Mouse (Mus musculus) gastrocnemius, postnatal 14 days (tissue): ENCODE results near the gene Ankra2. TPM values are rescaled to one million over a fixed set of nuclear protein-coding genes. Genes with fewer than 3 reads are reported as not detected.
A peak's percentile ranks its signal among the peaks of the same experiment; 100 is the strongest.

Source experiments
- DNase-seq: peaks from one replicate; pipeline ENCODE4 v3.0.0; 2021; ENCODE audit warnings: mixed read lengths
- intact Hi-C: fragments of 180-260 bp; cut with DNase I; formaldehyde crosslinking; loops from one replicate; pipeline ENCODE4 v1.15.1; 2025; ENCODE audit warnings: low total_unique reads
- total RNA-seq, 2 experiments: library from RNA; stranded (reverse); gene quantifications; 2 replicates each; pipeline ENCODE4 v1.2.3; 2021

Ankra2 gene
- total RNA-seq, 2 experiments from 2014 or later: 13.4 to 14.2 TPM

GRCm38 (mm10) chr13:98280990-98281650 lies 18.2 kb downstream of the Ankra2 start:
- no peak for DNase-seq
- intact Hi-C loops: no loop called here

GRCm38 (mm10) chr13:98290719-98291118 lies 27.8 kb downstream of the Ankra2 start:
- intact Hi-C loops: no loop called here
- no peak for DNase-seq

GRCm38 (mm10) chr13:98291712-98292111 lies 28.8 kb downstream of the Ankra2 start:
- DNase-seq: no peak
- intact Hi-C loops: no loop called here

DNA sequence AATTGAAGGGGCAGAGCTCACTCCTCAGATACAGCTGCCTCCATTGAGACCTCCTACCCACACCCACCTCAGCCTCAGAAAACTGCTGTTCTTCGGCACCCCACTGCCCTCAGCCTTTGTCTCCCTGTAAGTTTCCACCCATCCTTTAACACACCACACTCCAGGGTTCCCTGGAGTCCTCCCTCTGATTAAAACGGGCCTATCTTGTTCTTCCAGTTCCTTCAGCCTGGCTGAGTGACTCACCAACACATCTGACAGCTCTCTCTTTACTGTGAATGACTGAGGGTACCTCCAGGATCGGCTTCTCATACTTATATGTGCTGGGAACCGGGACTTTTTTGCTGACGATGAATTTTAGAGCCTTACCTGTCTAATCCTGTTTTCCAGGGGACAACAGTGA lies 33.2 kb downstream of the Ankra2 start:
- intact Hi-C loops: no loop called here
- no peak for DNase-seq

GRCm38 (mm10) chr13:98297883-98298482 lies 35.1 kb downstream of the Ankra2 start:
- intact Hi-C loops: no loop called here
- no peak for DNase-seq

DNA sequence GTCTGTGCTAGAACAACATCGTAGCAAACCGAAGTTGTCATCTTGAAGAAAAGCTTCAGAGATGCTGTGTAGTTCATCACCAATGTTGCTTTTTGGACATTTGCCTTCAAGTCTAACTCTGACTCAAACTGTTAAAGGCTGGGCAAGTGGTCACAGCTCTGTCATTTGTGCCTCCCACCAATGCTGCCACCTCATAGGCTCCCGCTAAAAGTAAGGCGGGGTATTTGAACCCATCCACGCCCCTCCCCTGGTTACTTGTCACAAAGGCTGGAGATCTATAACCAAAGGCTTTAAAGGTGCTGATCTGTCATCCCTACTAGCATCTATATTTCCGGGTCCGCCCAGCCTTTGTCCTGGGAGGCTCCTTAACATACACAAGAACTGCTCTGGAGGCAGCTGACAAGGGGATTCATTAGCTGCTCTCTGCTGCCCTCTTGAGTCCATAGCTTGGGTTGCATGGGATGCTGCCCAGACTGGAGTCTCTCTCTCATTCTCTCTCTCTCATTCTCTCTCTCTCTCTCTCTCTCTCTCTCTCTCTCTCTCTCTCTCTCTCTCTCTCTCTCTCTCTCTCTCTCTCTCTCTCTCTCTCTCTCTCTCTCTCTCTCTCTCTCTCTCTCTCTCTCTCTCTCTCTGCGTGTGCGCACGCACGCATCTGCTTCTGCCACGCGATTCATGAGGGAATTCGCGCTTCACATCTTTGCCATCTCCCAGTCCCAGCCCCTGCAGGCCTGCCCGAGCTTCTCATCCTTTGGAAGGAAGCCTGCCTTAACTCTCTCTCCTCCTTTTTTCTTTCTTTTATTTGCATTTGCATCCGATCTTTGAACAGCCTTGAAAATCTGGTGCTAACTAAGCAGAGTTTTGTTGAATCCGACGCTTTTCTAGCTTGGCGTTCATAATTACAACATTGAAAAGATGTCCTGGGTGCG lies 36.2 kb downstream of the Ankra2 start:
- intact Hi-C loops: no loop called here
- DNase-seq: peak; percentile 54

GRCm38 (mm10) chr13:98305257-98305656 lies 42.4 kb downstream of the Ankra2 start:
- no peak for DNase-seq
- intact Hi-C loops: no loop called here

GRCm38 (mm10) chr13:98306393-98306792 lies 43.5 kb downstream of the Ankra2 start:
- no peak for DNase-seq
- intact Hi-C loops: no loop called here

DNA sequence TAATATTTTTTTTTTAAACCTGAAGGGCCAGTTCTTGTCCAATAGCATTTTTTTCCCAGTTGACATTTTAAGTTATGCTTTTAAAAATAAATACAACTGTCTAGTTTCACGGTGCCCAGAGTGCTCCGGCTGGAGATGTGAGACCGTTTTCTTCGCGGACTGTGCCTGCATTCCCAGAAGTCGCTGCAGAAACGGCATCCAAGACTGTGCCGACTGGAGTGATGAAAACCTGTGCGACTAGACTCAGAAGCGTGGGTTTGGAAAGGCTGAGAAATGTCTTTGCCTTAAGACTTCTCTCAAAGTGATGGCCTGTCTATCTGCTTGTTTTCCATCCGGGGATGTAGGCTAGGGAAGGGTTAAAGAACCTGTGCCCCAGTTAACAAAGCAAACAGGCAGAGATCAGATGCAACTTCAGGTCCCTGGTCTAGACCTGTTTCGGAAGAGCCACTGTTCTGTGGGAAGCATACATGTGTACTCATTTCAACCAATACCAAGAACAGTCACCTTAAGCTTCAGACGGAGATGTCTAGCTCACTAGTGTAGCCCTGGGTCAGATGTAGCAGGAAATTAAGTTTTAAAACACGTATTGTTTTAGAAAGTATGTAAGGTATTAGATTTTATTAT lies 44.1 kb downstream of the Ankra2 start:
- intact Hi-C loops: no loop called here
- DNase-seq: no peak

DNA sequence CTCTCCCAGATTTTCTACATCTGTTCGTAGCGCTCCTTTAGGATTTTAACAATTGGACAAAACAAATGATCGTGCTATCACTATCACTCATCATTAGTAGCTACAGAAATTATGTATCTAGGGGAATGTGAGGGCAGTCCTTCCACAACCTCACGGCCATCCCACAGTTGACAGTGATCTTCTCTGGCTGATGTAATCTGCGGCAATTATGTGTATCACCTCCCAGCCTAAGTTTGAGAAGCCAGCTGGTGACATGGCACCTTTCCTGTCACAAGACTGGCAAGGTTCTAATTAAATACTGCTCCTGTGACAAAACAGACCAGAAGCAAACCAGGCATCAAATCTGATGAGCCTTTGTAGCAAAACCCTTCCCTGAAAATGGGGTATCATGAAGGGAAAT lies 45.1 kb downstream of the Ankra2 start:
- intact Hi-C loops: no loop called here
- DNase-seq: no peak

DNA sequence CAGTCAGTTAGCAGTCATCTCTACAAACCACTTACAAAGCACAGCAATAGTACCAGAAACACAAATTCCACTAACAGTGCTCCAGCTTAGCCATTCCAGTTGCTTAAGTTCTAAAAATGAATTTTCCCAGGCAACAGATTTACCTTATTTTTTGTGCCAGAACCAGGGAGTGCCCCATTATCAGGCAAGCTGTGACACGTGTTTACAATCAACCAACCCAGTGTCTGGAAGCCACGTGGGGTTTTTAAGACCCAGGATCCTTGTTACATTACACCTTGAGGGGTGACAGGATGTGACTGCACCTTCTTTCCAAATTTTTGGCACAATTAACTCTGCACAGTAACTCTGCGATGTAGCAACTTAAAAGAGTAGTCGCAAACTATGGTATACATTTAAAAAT lies 45.9 kb downstream of the Ankra2 start:
- intact Hi-C loops: no loop called here
- no peak for DNase-seq

DNA sequence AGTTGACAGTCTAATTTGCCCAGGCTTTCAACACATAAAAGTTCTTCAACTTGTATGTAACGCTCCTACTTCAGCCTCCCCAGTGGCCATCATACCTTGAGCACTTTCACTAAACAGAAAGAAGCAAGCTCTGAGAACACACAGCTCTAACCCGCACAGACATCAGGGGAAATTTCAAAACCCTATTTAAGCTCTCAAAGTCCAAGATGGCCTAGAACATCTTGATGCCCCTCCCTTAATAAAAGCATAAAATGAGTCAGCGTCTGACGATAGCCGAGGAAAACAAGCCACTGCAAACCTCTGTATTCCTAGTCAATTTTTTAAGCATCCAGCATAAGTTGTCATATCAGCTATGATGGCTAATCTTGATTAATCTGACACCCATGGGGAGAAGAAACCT lies 48.7 kb downstream of the Ankra2 start:
- no peak for DNase-seq
- intact Hi-C loops: no loop called here

DNA sequence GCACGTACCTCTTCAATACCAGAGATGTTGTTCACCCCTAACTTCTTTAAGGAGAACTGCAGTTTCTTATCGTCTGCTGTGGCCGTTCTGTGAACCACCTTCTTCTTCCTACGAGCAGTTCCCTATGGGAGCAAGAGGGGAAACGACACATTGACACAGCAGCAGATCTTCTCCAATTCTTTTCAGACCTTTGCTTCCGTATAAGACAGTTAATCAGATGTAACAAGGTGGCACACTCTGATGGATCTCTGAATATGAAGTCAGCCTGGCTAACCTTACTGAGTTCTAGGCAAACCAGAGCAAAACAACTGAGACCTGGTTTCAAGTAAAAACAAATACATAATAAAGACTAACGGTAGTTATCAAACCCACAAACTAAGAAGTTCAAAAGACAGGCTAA lies 50.8 kb downstream of the Ankra2 start:
- DNase-seq: no peak
- intact Hi-C loops: no loop called here

GRCm38 (mm10) chr13:98315124-98315523 lies 52.2 kb downstream of the Ankra2 start:
- DNase-seq: no peak
- intact Hi-C loops: no loop called here

DNA sequence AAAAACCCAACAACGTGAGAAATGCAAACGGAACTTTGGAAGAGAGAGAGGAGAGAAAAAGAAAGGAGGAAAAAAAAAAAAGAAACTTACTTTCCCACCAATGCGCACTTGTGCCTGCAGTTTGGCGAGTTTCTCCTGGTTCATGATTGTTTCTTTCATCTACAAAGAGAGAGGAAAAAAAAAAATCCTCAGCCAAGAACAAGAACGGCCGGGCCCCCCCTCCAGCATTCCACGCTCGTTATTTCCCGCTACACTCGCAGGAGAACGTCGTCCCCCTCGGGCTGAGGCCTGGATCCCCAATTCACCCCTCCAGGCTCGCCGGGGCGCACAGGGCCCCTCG lies 53.2 kb downstream of the Ankra2 start:
- intact Hi-C loops: no loop called here
- DNase-seq: no peak

DNA sequence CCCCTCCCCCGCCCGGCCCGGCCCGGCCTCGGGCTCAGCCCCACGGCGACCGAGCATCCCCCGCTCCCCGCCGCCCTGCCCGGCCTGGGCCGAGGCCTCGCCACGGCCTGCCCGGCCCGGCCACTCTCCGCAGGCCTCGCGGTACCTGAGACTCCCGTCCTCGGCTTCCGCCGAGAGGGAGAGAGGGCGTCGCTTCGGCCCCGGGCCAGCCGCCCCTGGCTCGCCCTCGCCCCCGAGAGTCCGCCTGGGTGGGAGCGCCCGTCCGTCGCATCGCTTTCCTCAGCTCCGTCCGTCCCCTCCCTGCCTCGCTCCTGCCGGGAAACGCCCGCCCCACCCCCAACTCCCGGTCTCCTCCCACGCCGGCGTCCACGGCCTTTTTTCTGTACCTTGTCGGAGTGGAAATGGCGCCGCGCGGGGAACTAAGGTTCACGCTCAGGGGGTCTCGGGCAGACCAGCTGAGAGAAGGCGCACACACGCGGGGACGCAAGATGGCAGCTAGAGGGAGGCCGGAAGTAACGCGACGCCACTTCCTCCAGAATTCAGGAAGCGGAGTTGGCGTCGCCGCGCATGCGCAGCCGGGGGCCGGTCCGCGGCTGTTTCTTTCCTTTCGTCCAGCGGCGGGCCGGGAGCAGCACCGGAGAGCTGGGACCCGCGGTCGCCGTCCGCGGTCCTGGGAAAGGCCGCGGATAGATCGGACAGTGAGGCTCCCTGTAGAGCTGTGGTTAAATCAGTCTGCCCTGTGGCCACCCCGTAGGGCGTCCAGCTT lies 53.8 kb downstream of the Ankra2 start, which contains the start of gene Btf3:
Btf3 (minus strand) TSS at position 527 of the 766 bp plus-strand sequence.
- intact Hi-C loops: no loop called here
- peak; percentile 94 for DNase-seq

DNA sequence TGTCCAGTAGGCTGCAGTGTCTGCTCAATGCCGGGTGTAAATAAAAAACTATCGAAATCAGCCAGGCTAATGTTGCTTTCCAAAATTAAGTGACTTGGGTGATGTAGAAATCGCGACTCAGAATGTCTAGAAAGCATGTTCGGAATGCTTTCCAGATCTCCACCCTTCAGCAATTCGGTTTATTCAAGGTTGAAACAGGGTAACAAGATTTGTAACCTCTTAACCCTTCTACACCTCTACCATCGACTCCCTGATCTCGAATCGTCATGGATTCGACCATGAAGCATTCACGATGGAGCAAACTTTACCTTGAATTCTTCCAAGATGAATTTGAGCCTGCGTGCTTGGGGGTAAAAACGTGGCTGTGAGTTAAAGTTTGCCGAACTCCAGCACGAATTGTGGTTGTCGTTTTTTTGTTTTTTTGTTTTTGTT lies 54.4 kb downstream of the Ankra2 start:
- intact Hi-C loops: no loop called here
- DNase-seq: no peak

- intact Hi-C loops: no loop called here
- no peak for DNase-seq
These were observed 55.0 kb downstream of the Ankra2 start for GRCm38 (mm10) chr13:98317911-98318310.
